Mouse (Mus musculus) small intestine, adult 2 months (tissue): ENCODE data around the gene Gabrb1.

ENCODE experiments used
- CTCF ChIP-seq: fragments of 200-500 bp; IDR thresholded peaks from 2 replicates; pipeline ENCODE4 v1.5.1; 2012; ENCODE audit warnings: low read depth, mild to moderate bottlenecking, control low read depth, inconsistent platforms, low read length, moderate library complexity, mixed read lengths; ENCODE audit not compliant: insufficient replicate concordance, insufficient read length; ENCODE audit errors: extremely low read depth
- POLR2A ChIP-seq: fragments of 200-500 bp; IDR thresholded peaks from 2 replicates; pipeline ENCODE4 v1.6.1; 2012; ENCODE audit warnings: low read depth, mild to moderate bottlenecking, control low read depth, inconsistent platforms, low read length, moderate library complexity

DNA sequence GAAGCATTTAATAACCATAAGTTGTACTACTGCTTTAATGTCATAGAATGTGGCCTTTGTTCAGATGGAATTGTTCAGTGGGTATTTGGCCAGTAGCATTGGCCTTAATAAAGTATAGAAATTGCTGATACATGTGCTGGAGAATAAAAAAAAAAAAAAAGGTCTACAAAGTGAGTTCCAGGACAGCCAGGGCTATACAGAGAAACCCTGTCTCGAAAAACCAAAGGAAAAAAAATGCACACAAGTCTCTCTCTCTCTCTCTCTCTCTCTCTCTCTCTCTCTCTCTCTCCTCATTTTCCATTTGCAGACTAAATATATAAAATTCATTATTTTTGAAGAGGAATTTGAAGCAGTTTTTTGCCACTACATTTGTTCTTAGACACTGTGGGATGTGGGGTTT is 328.6 kb downstream of the Gabrb1 start:
- TF ChIP-seq CTCF (no peak), POLR2A (no peak)
